Mouse (Mus musculus): ENCODE measurements at regions not wholly inside any gene's neighbourhood (a gene's known extent, or its start where the extent isn't known, plus 50 kb on each side); places are given as distances from the start of the nearest gene placed in this dataset.

DNA sequence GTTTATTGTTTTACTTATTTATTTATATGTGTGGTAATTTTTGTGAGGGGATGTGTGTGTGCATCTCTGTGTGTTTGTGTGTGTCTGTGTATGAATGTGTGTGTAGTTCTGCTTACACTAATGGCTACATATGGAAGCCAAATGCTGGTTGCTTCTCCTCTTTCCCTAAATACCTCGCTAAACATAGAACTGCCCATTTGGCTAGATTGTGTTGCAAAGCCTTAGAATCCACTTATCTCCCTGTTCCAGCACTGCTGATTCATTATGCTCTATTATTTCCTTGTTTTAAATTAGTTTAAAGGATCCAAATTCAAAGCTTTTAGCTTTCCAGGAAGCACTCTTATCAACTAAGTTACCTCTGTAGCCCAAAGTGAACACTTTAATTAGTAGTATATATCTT, 1148.5 kb upstream of the Cited2 start:
- H3K9ac ChIP-seq (ENCODE audit: low read length), result no peak overlapping the region
- H3K27me3 ChIP-seq (ENCODE audit: control insufficient read depth, insufficient read depth, low read length), result no peaks in the 10 kb centered on the region
- 57% methylated on average over 1 of the region's 1 CpGs for WGBS
- H3K36me3 ChIP-seq (ENCODE audit: control insufficient read depth, insufficient read depth), result no peaks in the 10 kb centered on the region
- H3K4me3 ChIP-seq (ENCODE audit: low read length), result no peak overlapping the region
- no peak for ATAC-seq (replicated peaks; ENCODE audit: extremely low read depth, insufficient read depth, low FRiP score)
- H3K27ac ChIP-seq (ENCODE audit: low read length), result no peak overlapping the region
- H3K4me1 ChIP-seq (ENCODE audit: control insufficient read depth, insufficient read depth, low read length), result no peaks in the 10 kb centered on the region
- H3K4me2 ChIP-seq (ENCODE audit: low read depth, low read length), result no peak overlapping the region
- no peaks in the 10 kb centered on the region for H3K9me3 ChIP-seq (replicated peaks; ENCODE audit: control insufficient read depth, low read length)

DNA sequence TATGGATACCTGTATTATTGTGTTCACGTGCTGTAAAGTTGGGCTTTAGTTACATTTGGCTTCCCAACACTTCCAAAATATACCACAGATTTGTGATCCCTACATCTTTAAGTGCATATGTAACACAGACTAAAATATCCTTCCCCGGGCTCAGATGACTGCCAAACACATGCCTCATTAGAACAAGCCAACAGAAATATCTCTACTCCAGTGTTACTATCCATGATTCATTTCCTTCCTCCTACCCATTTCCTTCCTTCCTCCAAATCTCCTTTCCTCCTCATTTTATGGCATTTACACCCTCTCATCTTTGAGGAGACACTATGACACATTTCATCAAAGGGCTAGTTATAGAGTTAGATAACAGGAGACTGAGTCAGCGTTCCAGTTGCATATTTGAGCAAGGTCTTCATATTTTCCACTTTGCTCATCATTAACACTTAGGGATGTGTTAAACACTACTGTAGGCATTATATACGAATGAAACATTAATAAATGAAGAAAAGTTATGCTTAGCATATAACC, 1144.4 kb upstream of the Cited2 start:
- Histone ChIP-seq H3K9ac (ENCODE audit: low read length) (no peak overlapping the region), H3K4me1 (ENCODE audit: control insufficient read depth, insufficient read depth, low read length) (no peaks in the 10 kb centered on the region), H3K4me3 (ENCODE audit: low read length) (no peak overlapping the region), H3K9me3 (replicated peaks; ENCODE audit: control insufficient read depth, low read length) (no peaks in the 10 kb centered on the region), H3K4me2 (ENCODE audit: low read depth, low read length) (no peak overlapping the region), H3K36me3 (ENCODE audit: control insufficient read depth, insufficient read depth) (no peaks in the 10 kb centered on the region), H3K27me3 (ENCODE audit: control insufficient read depth, insufficient read depth, low read length) (no peaks in the 10 kb centered on the region), H3K27ac (ENCODE audit: low read length) (no peak overlapping the region)
- 54% methylated on average over 4 of the region's 4 CpGs for WGBS
- no peak for ATAC-seq (replicated peaks; ENCODE audit: extremely low read depth, insufficient read depth, low FRiP score)

DNA sequence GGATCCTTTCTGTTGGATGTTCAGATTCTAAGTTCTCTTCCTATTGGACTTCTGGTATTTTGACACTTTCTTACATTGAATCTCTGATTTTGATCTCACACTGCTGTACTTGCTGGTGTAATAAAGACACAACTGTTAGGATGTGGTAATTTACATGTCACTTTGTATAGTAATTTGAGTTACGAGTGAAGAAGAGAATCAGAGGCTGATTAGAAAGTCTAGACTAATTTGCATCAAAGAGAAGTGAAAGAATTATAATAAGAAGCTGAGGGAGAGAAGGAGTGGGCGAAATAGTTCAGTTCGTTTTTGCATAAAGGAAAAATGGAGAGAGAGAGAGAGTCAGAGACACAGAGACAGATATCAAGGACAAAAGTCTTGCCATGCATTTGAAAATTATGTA, 1142.8 kb upstream of the Cited2 start:
- Histone ChIP-seq H3K4me3 (ENCODE audit: low read length) (no peak overlapping the region), H3K9ac (ENCODE audit: low read length) (no peak overlapping the region), H3K4me1 (ENCODE audit: control insufficient read depth, insufficient read depth, low read length) (no peaks in the 10 kb centered on the region), H3K36me3 (ENCODE audit: control insufficient read depth, insufficient read depth) (no peaks in the 10 kb centered on the region), H3K27ac (ENCODE audit: low read length) (no peak overlapping the region), H3K9me3 (replicated peaks; ENCODE audit: control insufficient read depth, low read length) (no peaks in the 10 kb centered on the region), H3K4me2 (ENCODE audit: low read depth, low read length) (no peak overlapping the region), H3K27me3 (ENCODE audit: control insufficient read depth, insufficient read depth, low read length) (no peaks in the 10 kb centered on the region)
- ATAC-seq (replicated peaks; ENCODE audit: extremely low read depth, insufficient read depth, low FRiP score), result no peak
- 87% methylated on average over 3 of the region's 3 CpGs for WGBS

DNA sequence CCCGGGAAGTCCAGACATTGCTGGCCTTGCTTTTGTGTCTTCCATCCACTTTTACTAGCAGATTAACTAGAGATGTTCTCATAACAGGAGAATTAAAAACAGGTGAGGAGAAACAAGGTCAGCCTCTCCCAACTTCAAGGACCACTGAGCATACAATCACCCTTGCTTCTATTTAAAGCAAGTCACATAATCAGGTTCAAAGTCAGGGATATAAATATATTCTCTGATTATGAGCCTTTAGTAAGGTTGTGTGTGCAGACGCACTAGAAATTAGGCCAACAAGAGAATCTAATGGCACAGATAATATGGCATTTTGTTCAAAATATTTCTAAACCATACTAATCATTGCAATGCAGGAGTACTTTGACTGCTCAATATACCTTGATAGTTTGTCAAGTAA, 1134.2 kb upstream of the Cited2 start:
- Histone ChIP-seq H3K4me1 (ENCODE audit: control insufficient read depth, insufficient read depth, low read length) (peaks cover 11% of the 10 kb centered on the region), H3K9ac (ENCODE audit: low read length) (no peak overlapping the region), H3K4me2 (ENCODE audit: low read depth, low read length) (no peak overlapping the region), H3K36me3 (ENCODE audit: control insufficient read depth, insufficient read depth) (no peaks in the 10 kb centered on the region), H3K27me3 (ENCODE audit: control insufficient read depth, insufficient read depth, low read length) (no peaks in the 10 kb centered on the region), H3K27ac (ENCODE audit: low read length) (peak overlapping the region; percentile 76), H3K9me3 (replicated peaks; ENCODE audit: control insufficient read depth, low read length) (no peaks in the 10 kb centered on the region), H3K4me3 (ENCODE audit: low read length) (no peak overlapping the region)
- WGBS, result 58% methylated on average over 2 of the region's 2 CpGs
- peak; percentile 65 for ATAC-seq (replicated peaks; ENCODE audit: extremely low read depth, insufficient read depth, low FRiP score)

DNA sequence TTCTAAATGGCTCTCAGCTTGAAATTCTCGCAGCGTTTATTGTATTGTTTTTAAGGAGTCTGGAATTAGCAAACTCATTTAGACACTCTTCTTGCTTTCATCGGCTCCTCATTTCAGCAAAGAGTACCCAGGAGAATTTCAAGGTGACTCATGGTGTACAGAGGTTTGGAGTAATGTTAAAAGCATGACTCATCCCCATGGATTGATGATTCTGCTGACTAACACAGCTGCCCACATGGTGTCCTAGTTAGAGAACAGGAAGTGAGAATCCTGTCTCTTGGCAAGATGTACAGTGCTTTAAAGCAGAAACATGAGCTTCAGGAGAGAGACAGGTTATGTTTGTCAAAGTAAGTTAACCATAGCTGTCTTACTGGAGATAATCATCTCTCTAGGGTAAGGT, 1133.6 kb upstream of the Cited2 start:
- H3K27me3 ChIP-seq (ENCODE audit: control insufficient read depth, insufficient read depth, low read length), result no peaks in the 10 kb centered on the region
- peak; percentile 60; the same call in 1 of the 2 replicates for ATAC-seq (replicated peaks; ENCODE audit: extremely low read depth, insufficient read depth, low FRiP score)
- H3K36me3 ChIP-seq (ENCODE audit: control insufficient read depth, insufficient read depth), result no peaks in the 10 kb centered on the region
- peak overlapping the region; percentile 76 for H3K27ac ChIP-seq (ENCODE audit: low read length)
- no peak overlapping the region for H3K9ac ChIP-seq (ENCODE audit: low read length)
- peaks cover 11% of the 10 kb centered on the region for H3K4me1 ChIP-seq (ENCODE audit: control insufficient read depth, insufficient read depth, low read length)
- H3K4me2 ChIP-seq (ENCODE audit: low read depth, low read length), result no peak overlapping the region
- no peak overlapping the region for H3K4me3 ChIP-seq (ENCODE audit: low read length)
- H3K9me3 ChIP-seq (replicated peaks; ENCODE audit: control insufficient read depth, low read length), result no peaks in the 10 kb centered on the region
- WGBS, result 46% methylated on average over 3 of the region's 3 CpGs

DNA sequence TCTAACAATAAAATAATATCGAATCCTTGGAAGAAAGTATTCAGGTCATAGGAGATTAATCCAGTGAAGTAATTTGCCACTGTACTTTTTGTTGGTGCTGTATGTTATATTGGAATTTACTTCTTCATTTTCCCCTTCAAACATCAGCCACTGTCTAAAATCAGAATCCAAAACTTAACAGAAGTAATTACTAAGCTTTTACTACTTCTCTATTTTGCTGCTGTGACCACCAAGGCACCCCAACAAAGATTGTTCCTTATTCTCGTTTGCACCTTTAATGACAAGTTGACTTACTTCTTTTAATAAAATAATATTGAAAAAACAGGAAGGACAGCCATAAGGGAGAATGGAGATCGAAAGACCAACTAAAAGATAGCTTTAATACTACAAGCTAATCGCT, 1130.1 kb upstream of the Cited2 start:
- 86% methylated on average over 4 of the region's 4 CpGs for WGBS
- Histone ChIP-seq H3K4me1 (ENCODE audit: control insufficient read depth, insufficient read depth, low read length) (peaks cover 11% of the 10 kb centered on the region), H3K4me2 (ENCODE audit: low read depth, low read length) (no peak overlapping the region), H3K9ac (ENCODE audit: low read length) (no peak overlapping the region), H3K9me3 (replicated peaks; ENCODE audit: control insufficient read depth, low read length) (no peaks in the 10 kb centered on the region), H3K36me3 (ENCODE audit: control insufficient read depth, insufficient read depth) (no peaks in the 10 kb centered on the region), H3K27ac (ENCODE audit: low read length) (no peak overlapping the region), H3K4me3 (ENCODE audit: low read length) (no peak overlapping the region), H3K27me3 (ENCODE audit: control insufficient read depth, insufficient read depth, low read length) (no peaks in the 10 kb centered on the region)
- no peak for ATAC-seq (replicated peaks; ENCODE audit: extremely low read depth, insufficient read depth, low FRiP score)

DNA sequence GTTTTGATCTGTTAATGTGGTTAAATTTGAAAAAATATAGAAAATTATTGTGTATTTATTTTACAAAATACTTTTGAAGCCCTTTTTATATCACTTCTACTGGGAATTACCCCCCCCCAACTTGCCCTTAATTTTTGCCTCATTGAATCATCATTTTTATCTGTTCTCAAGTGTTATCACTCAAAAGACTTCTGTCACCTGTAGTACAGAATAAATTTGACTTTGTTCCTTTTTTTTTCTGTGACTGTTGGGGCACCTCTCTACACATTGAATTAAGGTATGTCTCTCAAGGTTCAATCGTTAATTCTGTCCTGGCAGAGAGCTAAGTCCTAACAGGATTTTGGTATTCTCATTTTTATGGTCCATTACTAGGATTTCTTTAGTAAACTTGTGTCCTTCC, 1123.0 kb upstream of the Cited2 start:
- H3K4me3 ChIP-seq (ENCODE audit: low read length), result no peak overlapping the region
- H3K27ac ChIP-seq (ENCODE audit: low read length), result no peak overlapping the region
- H3K9me3 ChIP-seq (replicated peaks; ENCODE audit: control insufficient read depth, low read length), result no peaks in the 10 kb centered on the region
- no peaks in the 10 kb centered on the region for H3K27me3 ChIP-seq (ENCODE audit: control insufficient read depth, insufficient read depth, low read length)
- H3K4me1 ChIP-seq (ENCODE audit: control insufficient read depth, insufficient read depth, low read length), result no peaks in the 10 kb centered on the region
- no peak for ATAC-seq (replicated peaks; ENCODE audit: extremely low read depth, insufficient read depth, low FRiP score)
- no peak overlapping the region for H3K9ac ChIP-seq (ENCODE audit: low read length)
- no peaks in the 10 kb centered on the region for H3K36me3 ChIP-seq (ENCODE audit: control insufficient read depth, insufficient read depth)
- no peak overlapping the region for H3K4me2 ChIP-seq (ENCODE audit: low read depth, low read length)
- WGBS, result 97% methylated on average over 1 of the region's 1 CpGs

DNA sequence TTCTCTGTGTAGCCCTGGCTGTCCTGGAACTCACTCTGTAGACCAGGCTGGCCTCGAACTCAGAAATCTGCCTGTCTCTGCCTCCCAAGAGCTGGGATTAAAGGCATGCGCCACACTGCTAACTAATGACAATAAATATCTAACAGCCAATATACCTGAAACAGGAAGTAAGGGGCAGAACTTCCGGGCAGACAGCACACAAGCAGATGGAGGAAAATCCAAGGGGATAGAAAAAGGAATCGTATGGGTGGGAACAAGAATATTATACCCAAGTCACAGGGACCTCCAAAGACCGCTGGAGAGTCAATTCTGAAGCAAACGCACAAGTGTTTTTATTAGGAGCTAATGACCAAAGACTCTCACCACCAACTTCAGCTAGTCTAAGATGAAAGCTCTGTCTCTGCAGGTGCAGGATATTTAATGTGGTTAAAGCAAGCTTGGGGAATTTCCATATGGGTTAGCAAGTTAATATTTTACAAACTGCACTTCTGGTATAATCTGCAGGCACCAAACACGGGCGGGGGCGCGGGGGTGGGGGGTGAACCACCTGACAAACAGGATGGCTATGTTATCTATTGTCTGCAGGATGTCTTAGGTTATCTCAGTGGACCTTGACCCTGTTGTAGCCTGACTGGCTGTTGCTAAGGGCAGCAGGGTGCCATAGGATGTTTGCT, 1122.3 kb upstream of the Cited2 start:
- H3K9ac ChIP-seq (ENCODE audit: low read length), result no peak overlapping the region
- no peaks in the 10 kb centered on the region for H3K4me1 ChIP-seq (ENCODE audit: control insufficient read depth, insufficient read depth, low read length)
- H3K4me3 ChIP-seq (ENCODE audit: low read length), result no peak overlapping the region
- H3K9me3 ChIP-seq (replicated peaks; ENCODE audit: control insufficient read depth, low read length), result no peaks in the 10 kb centered on the region
- H3K4me2 ChIP-seq (ENCODE audit: low read depth, low read length), result no peak overlapping the region
- no peak overlapping the region for H3K27ac ChIP-seq (ENCODE audit: low read length)
- ATAC-seq (replicated peaks; ENCODE audit: extremely low read depth, insufficient read depth, low FRiP score), result no peak
- 77% methylated on average over 10 of the region's 10 CpGs for WGBS
- no peaks in the 10 kb centered on the region for H3K27me3 ChIP-seq (ENCODE audit: control insufficient read depth, insufficient read depth, low read length)
- no peaks in the 10 kb centered on the region for H3K36me3 ChIP-seq (ENCODE audit: control insufficient read depth, insufficient read depth)

DNA sequence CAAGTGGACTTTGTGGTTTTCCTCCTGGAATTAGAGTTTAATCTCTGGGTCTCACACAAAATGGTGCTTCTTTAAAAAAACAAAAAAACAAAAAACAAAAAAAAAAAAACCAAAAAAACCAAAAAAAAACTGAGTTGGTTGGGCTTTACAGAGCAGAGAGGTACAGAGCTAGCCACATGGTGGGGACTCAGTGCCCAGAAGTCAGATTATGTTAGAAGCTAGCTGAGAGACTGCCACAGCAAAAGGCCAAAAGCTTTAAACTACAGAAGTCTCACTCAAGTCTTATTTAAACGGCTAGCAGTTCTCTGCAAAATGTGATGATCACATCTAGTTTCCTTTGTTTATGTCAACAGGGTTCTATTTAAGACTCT, 1121.8 kb upstream of the Cited2 start:
- Histone ChIP-seq H3K27ac (ENCODE audit: low read length) (no peak overlapping the region), H3K9me3 (replicated peaks; ENCODE audit: control insufficient read depth, low read length) (no peaks in the 10 kb centered on the region), H3K4me2 (ENCODE audit: low read depth, low read length) (no peak overlapping the region), H3K36me3 (ENCODE audit: control insufficient read depth, insufficient read depth) (no peaks in the 10 kb centered on the region), H3K4me3 (ENCODE audit: low read length) (no peak overlapping the region), H3K9ac (ENCODE audit: low read length) (no peak overlapping the region), H3K27me3 (ENCODE audit: control insufficient read depth, insufficient read depth, low read length) (no peaks in the 10 kb centered on the region), H3K4me1 (ENCODE audit: control insufficient read depth, insufficient read depth, low read length) (no peaks in the 10 kb centered on the region)
- 51% methylated on average over 1 of the region's 1 CpGs for WGBS
- ATAC-seq (replicated peaks; ENCODE audit: extremely low read depth, insufficient read depth, low FRiP score), result no peak
